Mouse (Mus musculus): ENCODE data around the gene Asgr1. TPM values are rescaled to one million over a fixed set of nuclear protein-coding genes. Genes with fewer than 3 reads are reported as not detected.

The Asgr1 gene
- polyA plus RNA-seq, 1 experiment from 2014 or later, result 6.0 TPM

- no peak overlapping the region for H3K4me3 ChIP-seq (ENCODE audit: low read depth, low read length)
- WGBS (ENCODE audit: insufficient replicate concordance), result 79% methylated on average over 28 of the region's 28 CpGs
- H3K36me3 ChIP-seq (ENCODE audit: control insufficient read depth, insufficient read depth), result no peaks in the 10 kb centered on the region
- H3K4me1 ChIP-seq (ENCODE audit: control insufficient read depth, low read depth, low read length), result peaks cover 9% of the 10 kb centered on the region
- no peak overlapping the region for H3K9ac ChIP-seq (ENCODE audit: low read depth, low read length)
- no peak overlapping the region for H3K27ac ChIP-seq (ENCODE audit: low read length)
- no peak overlapping the region for H3K4me2 ChIP-seq (ENCODE audit: low read depth, low read length)
- peaks cover 9% of the 10 kb centered on the region; the same call in 1 of the 2 replicates for H3K27me3 ChIP-seq (ENCODE audit: control insufficient read depth, insufficient read depth, low read depth, low read length)
- no peak for ATAC-seq (ENCODE audit: low read depth)
- H3K9me3 ChIP-seq (replicated peaks; ENCODE audit: control insufficient read depth, low read length), result no peaks in the 10 kb centered on the region
Measured at GRCm38 (mm10) chr11:70030651-70031320, 23.1 kb upstream of the Asgr1 start.

DNA sequence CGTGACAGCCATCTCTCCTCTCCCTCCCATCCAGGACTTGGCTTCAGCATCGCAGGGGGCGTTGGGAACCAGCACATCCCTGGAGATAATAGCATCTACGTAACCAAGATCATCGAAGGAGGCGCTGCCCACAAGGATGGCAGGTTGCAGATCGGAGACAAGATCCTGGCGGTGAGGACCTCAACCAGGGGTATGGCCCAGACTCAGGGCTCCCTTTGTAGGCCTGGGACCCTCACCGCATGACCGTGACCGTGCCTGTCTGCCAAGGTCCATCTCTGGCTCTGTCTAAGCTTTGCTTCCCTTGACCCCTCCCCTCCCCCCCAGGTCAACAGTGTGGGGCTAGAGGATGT is 22.6 kb upstream of the Asgr1 start:
- H3K4me1 ChIP-seq (ENCODE audit: control insufficient read depth, low read depth, low read length), result peaks cover 9% of the 10 kb centered on the region
- H3K36me3 ChIP-seq (ENCODE audit: control insufficient read depth, insufficient read depth), result no peaks in the 10 kb centered on the region
- H3K9ac ChIP-seq (ENCODE audit: low read depth, low read length), result no peak overlapping the region
- H3K4me2 ChIP-seq (ENCODE audit: low read depth, low read length), result no peak overlapping the region
- no peak overlapping the region for H3K4me3 ChIP-seq (ENCODE audit: low read depth, low read length)
- H3K9me3 ChIP-seq (replicated peaks; ENCODE audit: control insufficient read depth, low read length), result no peaks in the 10 kb centered on the region
- 84% methylated on average over 11 of the region's 11 CpGs for WGBS (ENCODE audit: insufficient replicate concordance)
- ATAC-seq (ENCODE audit: low read depth), result no peak
- H3K27ac ChIP-seq (ENCODE audit: low read length), result no peak overlapping the region
- peaks cover 6% of the 10 kb centered on the region; the same call in 1 of the 2 replicates for H3K27me3 ChIP-seq (ENCODE audit: control insufficient read depth, insufficient read depth, low read depth, low read length)

GRCm38 (mm10) chr11:70038174-70038573 is 15.7 kb upstream of the Asgr1 start:
- Histone ChIP-seq H3K9me3 (replicated peaks; ENCODE audit: control insufficient read depth, low read length) (no peaks in the 10 kb centered on the region), H3K9ac (ENCODE audit: low read depth, low read length) (no peak overlapping the region), H3K36me3 (ENCODE audit: control insufficient read depth, insufficient read depth) (no peaks in the 10 kb centered on the region), H3K27ac (ENCODE audit: low read length) (no peak overlapping the region), H3K4me3 (ENCODE audit: low read depth, low read length) (no peak overlapping the region), H3K27me3 (ENCODE audit: control insufficient read depth, insufficient read depth, low read depth, low read length) (no peaks in the 10 kb centered on the region), H3K4me2 (ENCODE audit: low read depth, low read length) (no peak overlapping the region), H3K4me1 (ENCODE audit: control insufficient read depth, low read depth, low read length) (no peaks in the 10 kb centered on the region)
- 41% methylated on average over 7 of the region's 7 CpGs for WGBS (ENCODE audit: insufficient replicate concordance)
- ATAC-seq (ENCODE audit: low read depth), result no peak

GRCm38 (mm10) chr11:70039631-70040030 is 14.3 kb upstream of the Asgr1 start:
- Histone ChIP-seq H3K4me2 (ENCODE audit: low read depth, low read length) (no peak overlapping the region), H3K4me3 (ENCODE audit: low read depth, low read length) (no peak overlapping the region), H3K9me3 (replicated peaks; ENCODE audit: control insufficient read depth, low read length) (no peaks in the 10 kb centered on the region), H3K27me3 (ENCODE audit: control insufficient read depth, insufficient read depth, low read depth, low read length) (no peaks in the 10 kb centered on the region), H3K9ac (ENCODE audit: low read depth, low read length) (no peak overlapping the region), H3K36me3 (ENCODE audit: control insufficient read depth, insufficient read depth) (no peaks in the 10 kb centered on the region), H3K27ac (ENCODE audit: low read length) (no peak overlapping the region), H3K4me1 (ENCODE audit: control insufficient read depth, low read depth, low read length) (no peaks in the 10 kb centered on the region)
- 72% methylated on average over 10 of the region's 10 CpGs for WGBS (ENCODE audit: insufficient replicate concordance)
- ATAC-seq (ENCODE audit: low read depth), result no peak

DNA sequence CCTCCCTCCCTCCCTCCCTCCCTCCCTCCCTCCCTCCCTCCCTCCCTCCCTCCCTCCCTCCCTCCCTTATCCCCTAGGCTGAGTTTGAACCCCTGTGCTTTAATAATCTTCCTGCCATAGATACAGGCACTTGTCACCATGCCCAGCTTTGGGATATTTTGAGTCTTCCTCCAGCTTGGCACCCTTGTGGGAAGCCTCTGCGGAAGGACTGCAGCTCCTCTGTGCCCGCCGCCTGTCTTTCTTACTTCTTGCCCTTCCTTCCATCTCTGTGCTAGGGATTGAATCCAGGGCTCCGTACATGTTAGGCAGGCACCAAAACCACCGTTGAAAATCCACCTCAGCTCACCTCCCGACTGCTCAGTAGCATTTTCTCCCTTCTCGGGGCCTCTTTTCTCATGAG is 13.7 kb upstream of the Asgr1 start:
- H3K9me3 ChIP-seq (replicated peaks; ENCODE audit: control insufficient read depth, low read length), result no peaks in the 10 kb centered on the region
- H3K4me2 ChIP-seq (ENCODE audit: low read depth, low read length), result no peak overlapping the region
- H3K4me1 ChIP-seq (ENCODE audit: control insufficient read depth, low read depth, low read length), result no peaks in the 10 kb centered on the region
- H3K27ac ChIP-seq (ENCODE audit: low read length), result no peak overlapping the region
- H3K9ac ChIP-seq (ENCODE audit: low read depth, low read length), result no peak overlapping the region
- H3K4me3 ChIP-seq (ENCODE audit: low read depth, low read length), result no peak overlapping the region
- no peaks in the 10 kb centered on the region for H3K27me3 ChIP-seq (ENCODE audit: control insufficient read depth, insufficient read depth, low read depth, low read length)
- no peaks in the 10 kb centered on the region for H3K36me3 ChIP-seq (ENCODE audit: control insufficient read depth, insufficient read depth)
- no peak for ATAC-seq (ENCODE audit: low read depth)
- 52% methylated on average over 7 of the region's 7 CpGs for WGBS (ENCODE audit: insufficient replicate concordance)

- Histone ChIP-seq H3K4me1 (ENCODE audit: control insufficient read depth, low read depth, low read length) (no peaks in the 10 kb centered on the region), H3K4me2 (ENCODE audit: low read depth, low read length) (no peak overlapping the region), H3K9me3 (replicated peaks; ENCODE audit: control insufficient read depth, low read length) (no peaks in the 10 kb centered on the region), H3K27me3 (ENCODE audit: control insufficient read depth, insufficient read depth, low read depth, low read length) (no peaks in the 10 kb centered on the region), H3K9ac (ENCODE audit: low read depth, low read length) (no peak overlapping the region), H3K4me3 (ENCODE audit: low read depth, low read length) (no peak overlapping the region), H3K36me3 (ENCODE audit: control insufficient read depth, insufficient read depth) (no peaks in the 10 kb centered on the region), H3K27ac (ENCODE audit: low read length) (no peak overlapping the region)
- no peak for ATAC-seq (ENCODE audit: low read depth)
- whole genome bisulfite sequencing (ENCODE audit: insufficient replicate concordance), result 82% methylated on average over 22 of the region's 23 CpGs
Measured at GRCm38 (mm10) chr11:70042309-70043085, 11.4 kb upstream of the Asgr1 start.

DNA sequence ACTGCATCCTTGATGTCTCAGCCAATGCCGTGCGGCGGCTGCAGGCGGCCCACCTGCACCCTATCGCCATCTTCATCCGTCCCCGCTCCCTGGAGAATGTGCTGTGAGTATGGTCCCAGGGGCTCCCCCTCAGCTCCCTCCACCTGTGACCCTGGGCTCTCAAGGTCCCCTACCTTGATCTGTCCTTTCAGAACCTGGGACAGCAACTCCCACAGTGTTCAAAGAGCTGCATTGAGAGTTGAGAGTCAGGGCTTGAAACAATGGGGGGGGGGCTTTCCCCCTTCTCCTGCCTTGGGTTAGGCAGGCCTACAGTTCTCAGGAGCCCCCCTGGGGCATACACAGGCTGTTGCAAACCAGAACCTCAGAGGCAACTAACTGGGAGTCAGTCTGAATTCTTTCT is 10.2 kb upstream of the Asgr1 start:
- no peaks in the 10 kb centered on the region for H3K9me3 ChIP-seq (replicated peaks; ENCODE audit: control insufficient read depth, low read length)
- no peak overlapping the region for H3K4me2 ChIP-seq (ENCODE audit: low read depth, low read length)
- H3K27ac ChIP-seq (ENCODE audit: low read length), result no peak overlapping the region
- H3K4me1 ChIP-seq (ENCODE audit: control insufficient read depth, low read depth, low read length), result no peaks in the 10 kb centered on the region
- no peak overlapping the region for H3K4me3 ChIP-seq (ENCODE audit: low read depth, low read length)
- H3K36me3 ChIP-seq (ENCODE audit: control insufficient read depth, insufficient read depth), result no peaks in the 10 kb centered on the region
- H3K27me3 ChIP-seq (ENCODE audit: control insufficient read depth, insufficient read depth, low read depth, low read length), result no peaks in the 10 kb centered on the region
- ATAC-seq (ENCODE audit: low read depth), result no peak
- no peak overlapping the region for H3K9ac ChIP-seq (ENCODE audit: low read depth, low read length)
- WGBS (ENCODE audit: insufficient replicate concordance), result 87% methylated on average over 7 of the region's 7 CpGs

GRCm38 (mm10) chr11:70045435-70045834 is 8.4 kb upstream of the Asgr1 start:
- no peak overlapping the region for H3K27ac ChIP-seq (ENCODE audit: low read length)

DNA sequence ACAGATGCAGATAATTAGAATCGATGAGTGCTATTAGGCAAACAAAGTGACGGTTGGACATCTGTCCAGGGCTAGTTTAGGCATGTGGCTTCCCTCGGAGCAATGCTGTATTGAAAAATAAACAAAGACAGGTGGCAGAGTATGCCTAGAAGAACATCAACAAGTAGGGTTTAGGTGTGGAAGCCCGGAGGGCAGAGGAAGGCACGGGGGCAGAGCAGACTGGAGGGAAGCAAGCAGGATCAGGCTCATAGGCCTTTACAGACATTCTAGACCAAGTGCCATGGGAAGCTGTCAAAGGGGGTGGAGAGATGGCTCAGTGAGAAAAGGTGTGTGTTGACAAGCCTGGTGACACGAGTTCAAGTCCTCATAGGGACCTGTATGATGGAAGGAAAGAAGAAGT is 4.5 kb upstream of the Asgr1 start:
- no peak overlapping the region for H3K27ac ChIP-seq (ENCODE audit: low read length)
- H3K4me2 ChIP-seq (ENCODE audit: low read depth, low read length), result no peak overlapping the region
- no peaks in the 10 kb centered on the region for H3K4me1 ChIP-seq (ENCODE audit: control insufficient read depth, low read depth, low read length)
- no peak for ATAC-seq (ENCODE audit: low read depth)
- 65% methylated on average over 6 of the region's 6 CpGs for WGBS (ENCODE audit: insufficient replicate concordance)
- H3K36me3 ChIP-seq (ENCODE audit: control insufficient read depth, insufficient read depth), result no peaks in the 10 kb centered on the region
- no peak overlapping the region for H3K9ac ChIP-seq (ENCODE audit: low read depth, low read length)
- H3K9me3 ChIP-seq (replicated peaks; ENCODE audit: control insufficient read depth, low read length), result no peaks in the 10 kb centered on the region
- no peaks in the 10 kb centered on the region for H3K27me3 ChIP-seq (ENCODE audit: control insufficient read depth, insufficient read depth, low read depth, low read length)
- H3K4me3 ChIP-seq (ENCODE audit: low read depth, low read length), result no peak overlapping the region

More at GRCm38 (mm10) chr11:70045435-70045834, 8.4 kb upstream of the Asgr1 start:
- Histone ChIP-seq H3K27me3 (ENCODE audit: control insufficient read depth, insufficient read depth, low read depth, low read length) (no peaks in the 10 kb centered on the region), H3K4me3 (ENCODE audit: low read depth, low read length) (no peak overlapping the region), H3K36me3 (ENCODE audit: control insufficient read depth, insufficient read depth) (no peaks in the 10 kb centered on the region), H3K4me2 (ENCODE audit: low read depth, low read length) (no peak overlapping the region), H3K9ac (ENCODE audit: low read depth, low read length) (no peak overlapping the region), H3K9me3 (replicated peaks; ENCODE audit: control insufficient read depth, low read length) (no peaks in the 10 kb centered on the region), H3K4me1 (ENCODE audit: control insufficient read depth, low read depth, low read length) (no peaks in the 10 kb centered on the region)
- WGBS (ENCODE audit: insufficient replicate concordance), result 52% methylated on average over 9 of the region's 9 CpGs
- no peak for ATAC-seq (ENCODE audit: low read depth)

Data from liver, embryonic 16.5 days (tissue).